Mouse (Mus musculus): ENCODE measurements at regions not wholly inside any gene's neighbourhood (a gene's known extent, or its start where the extent isn't known, plus 50 kb on each side); places are given as distances from the start of the nearest gene placed in this dataset.

- H3K9ac ChIP-seq (ENCODE audit: insufficient read depth, low read depth), result no peak overlapping the region
- H3K4me1 ChIP-seq (ENCODE audit: control insufficient read depth in 1 of 2, insufficient read depth in 2 of 2), result no peaks in the 10 kb centered on the region
- no peaks in the 10 kb centered on the region for H3K27me3 ChIP-seq (replicated peaks)
- H3K9me3 ChIP-seq (replicated peaks; ENCODE audit: low read length), result no peaks in the 10 kb centered on the region
- no peaks in the 10 kb centered on the region for H3K79me2 ChIP-seq (replicated peaks; ENCODE audit: control insufficient read depth, extremely low read depth, insufficient read depth, poor library complexity, severe bottlenecking)
- H3K4me3 ChIP-seq (replicated peaks in 1 of 3; ENCODE audit: low read depth in 2 of 3, low read length in 2 of 3, poor library complexity in 1 of 3), result no peak overlapping the region
- H3K4me2 ChIP-seq (ENCODE audit: insufficient read depth, low read depth, poor library complexity, severe bottlenecking), result no peak overlapping the region
- no peak for DNase-seq (ENCODE audit: extremely low read depth)
- H3K36me3 ChIP-seq (replicated peaks in 1 of 2; ENCODE audit: control insufficient read depth in 1 of 2, insufficient read depth in 1 of 2, low read length in 1 of 2), result no peaks in the 10 kb centered on the region
- in situ Hi-C loops (cut with MboI; ENCODE audit: low pct_ligation_motif_present, low pct_unique_long_range_greater_than_20kb, low sequenced_read_pairs) (no loop called here), dilution Hi-C loops (cut with MboI; ENCODE audit: extremely low pct_ligation_motif_present, extremely low pct_unique_long_range_greater_than_20kb, low sequenced_read_pairs) (no loop called here)
- TF ChIP-seq JUND (conservative IDR thresholded peaks at IDR 0.05; ENCODE audit: low read depth, low read length) (no peak), ETS1 (conservative IDR thresholded peaks at IDR 0.05; ENCODE audit: low read depth, low read length) (no peak), POLR2AphosphoS2 (IDR thresholded peaks at IDR 0.05; ENCODE audit: low read depth, low read length) (no peak), PAX5 (IDR thresholded peaks at IDR 0.05; ENCODE audit: low read length) (no peak), ZNF384 (IDR thresholded peaks at IDR 0.05; ENCODE audit: low read depth, low read length) (no peak), IRF4 (IDR thresholded peaks at IDR 0.05; ENCODE audit: low read depth, low read length) (no peak)
- no peak overlapping the region for H3K27ac ChIP-seq (ENCODE audit: insufficient read depth, low read depth)
These were observed 122.7 kb downstream of the Fam198b start for GRCm38 (mm10) chr3:80007006-80007405.

- no peak for DNase-seq (ENCODE audit: extremely low read depth)
- in situ Hi-C loops (cut with MboI; ENCODE audit: low pct_ligation_motif_present, low pct_unique_long_range_greater_than_20kb, low sequenced_read_pairs), result no loop called here
- no peaks in the 10 kb centered on the region for H3K9me3 ChIP-seq (replicated peaks; ENCODE audit: low read length)
- H3K4me3 ChIP-seq (replicated peaks in 1 of 3; ENCODE audit: low read depth in 2 of 3, low read length in 2 of 3, poor library complexity in 1 of 3), result no peak overlapping the region
- no peak for TF ChIP-seq RCOR1 (conservative IDR thresholded peaks at IDR 0.05; ENCODE audit: low read depth, low read length)
- no peak for TF ChIP-seq MAZ (IDR thresholded peaks at IDR 0.05; ENCODE audit: low read depth, low read length)
- TF ChIP-seq NRF1 (IDR thresholded peaks at IDR 0.05; ENCODE audit: low read depth, low read length), result no peak
- no peak for TF ChIP-seq ZMIZ1 (IDR thresholded peaks at IDR 0.05; ENCODE audit: low read depth, low read length)
- no peak for TF ChIP-seq SIN3A (IDR thresholded peaks at IDR 0.05; ENCODE audit: low read length)
- no peak for TF ChIP-seq ELF1 (IDR thresholded peaks at IDR 0.05; ENCODE audit: low read depth, low read length)
- TF ChIP-seq UBTF (IDR thresholded peaks at IDR 0.05; ENCODE audit: low read depth, low read length), result no peak
- TF ChIP-seq USF1 (IDR thresholded peaks at IDR 0.05; ENCODE audit: low read depth, low read length), result no peak
- TF ChIP-seq IRF4 (IDR thresholded peaks at IDR 0.05; ENCODE audit: low read depth, low read length), result no peak
- no peak for TF ChIP-seq JUN (IDR thresholded peaks at IDR 0.05; ENCODE audit: insufficient read depth, low read depth, low read length)
- TF ChIP-seq MEF2A (IDR thresholded peaks at IDR 0.05; ENCODE audit: borderline replicate concordance, low read depth, low read length), result no peak
- no peak for TF ChIP-seq NELFE (IDR thresholded peaks at IDR 0.05; ENCODE audit: low read depth, low read length)
- TF ChIP-seq GABPA (IDR thresholded peaks at IDR 0.05; ENCODE audit: insufficient replicate concordance, low read depth, low read length), result no peak
- TF ChIP-seq RAD21 (IDR thresholded peaks at IDR 0.05; ENCODE audit: low read depth, low read length), result no peak
- no peak for TF ChIP-seq TBP (conservative IDR thresholded peaks at IDR 0.05; ENCODE audit: low read depth, low read length)
- TF ChIP-seq TCF12 (IDR thresholded peaks at IDR 0.05; ENCODE audit: low read depth, low read length), result no peak
- no peak for TF ChIP-seq MXI1 (IDR thresholded peaks at IDR 0.05; ENCODE audit: low read depth, low read length)
- no peak for TF ChIP-seq MYC (IDR thresholded peaks at IDR 0.05; ENCODE audit: low read depth, low read length)
- H3K36me3 ChIP-seq (replicated peaks in 1 of 2; ENCODE audit: control insufficient read depth in 1 of 2, insufficient read depth in 1 of 2, low read length in 1 of 2), result no peaks in the 10 kb centered on the region
- no peaks in the 10 kb centered on the region for H3K4me1 ChIP-seq (ENCODE audit: control insufficient read depth in 1 of 2, insufficient read depth in 2 of 2)
- dilution Hi-C loops (cut with MboI; ENCODE audit: extremely low pct_ligation_motif_present, extremely low pct_unique_long_range_greater_than_20kb, low sequenced_read_pairs), result no loop called here
- H3K4me2 ChIP-seq (ENCODE audit: insufficient read depth, low read depth, poor library complexity, severe bottlenecking), result no peak overlapping the region
- no peak overlapping the region for H3K27ac ChIP-seq (ENCODE audit: insufficient read depth, low read depth)
- no peaks in the 10 kb centered on the region for H3K27me3 ChIP-seq (replicated peaks)
- H3K9ac ChIP-seq (ENCODE audit: insufficient read depth, low read depth), result no peak overlapping the region
- no peaks in the 10 kb centered on the region for H3K79me2 ChIP-seq (replicated peaks; ENCODE audit: control insufficient read depth, extremely low read depth, insufficient read depth, poor library complexity, severe bottlenecking)
These were observed 124.9 kb downstream of the Fam198b start for GRCm38 (mm10) chr3:80009275-80009674.
